Mouse (Mus musculus): ENCODE results near the gene Khdrbs1. TPM values are rescaled to one million over a fixed set of nuclear protein-coding genes. Genes with fewer than 3 reads are reported as not detected.

Gene Khdrbs1
- total RNA-seq, 1 experiment: 58.2 TPM

- H3K4me1 ChIP-seq (ENCODE audit: control insufficient read depth in 2 of 2, insufficient read depth in 2 of 2, low read length in 2 of 2, poor library complexity in 1 of 2): 0 out of 4 replicates have a peak, but pooled peaks cover 0 to 4% of the 10 kb centered on the region in 2 experiments
- H3K9me3 ChIP-seq (ENCODE audit: control insufficient read depth, insufficient read depth, low read depth, low read length): no peaks in the 10 kb centered on the region
- peaks cover 21% of the 10 kb centered on the region; the same call in 1 of the 2 replicates for H3K36me3 ChIP-seq (ENCODE audit: control insufficient read depth, insufficient read depth, low read length, poor library complexity, severe bottlenecking)
- TF ChIP-seq ZC3H11A (IDR thresholded peaks at IDR 0.05; ENCODE audit: borderline replicate concordance, low read depth, low read length) (no peak), ZNF384 (IDR thresholded peaks at IDR 0.05; ENCODE audit: low read depth, low read length) (no peak), HCFC1 (IDR thresholded peaks at IDR 0.05; ENCODE audit: borderline replicate concordance, insufficient read depth, low read length) (no peak), CHD2 (IDR thresholded peaks at IDR 0.05; ENCODE audit: low read depth, low read length) (no peak), MAFK (IDR thresholded peaks at IDR 0.05; ENCODE audit: insufficient read depth, low read depth, low read length) (no peak)
- in situ Hi-C loops (cut with MboI; ENCODE audit: low sequenced_read_pairs in 2 of 2, unreplicated experiment in 2 of 2): no loop called here
- no peak overlapping the region for H3K27ac ChIP-seq (ENCODE audit: insufficient read depth, low read depth, low read length, poor library complexity, severe bottlenecking)
- DNase-seq (ENCODE audit: low read depth, low spot score): no peak
- no peak overlapping the region for H3K4me3 ChIP-seq (ENCODE audit: insufficient read depth in 1 of 2, low read depth in 1 of 2, low read length in 2 of 2, poor library complexity in 1 of 2, severe bottlenecking in 1 of 2)
- no peak overlapping the region for H3K9ac ChIP-seq (ENCODE audit: insufficient read depth, low read depth, low read length, poor library complexity, severe bottlenecking)
Observed at GRCm38 (mm10) chr4:129684531-129684930, 57.6 kb downstream of the Khdrbs1 start.

- TF ChIP-seq HCFC1 (IDR thresholded peaks at IDR 0.05; ENCODE audit: borderline replicate concordance, insufficient read depth, low read length) (no peak), CHD2 (IDR thresholded peaks at IDR 0.05; ENCODE audit: low read depth, low read length) (no peak), ZNF384 (IDR thresholded peaks at IDR 0.05; ENCODE audit: low read depth, low read length) (no peak), ZC3H11A (IDR thresholded peaks at IDR 0.05; ENCODE audit: borderline replicate concordance, low read depth, low read length) (no peak), MAFK (IDR thresholded peaks at IDR 0.05; ENCODE audit: insufficient read depth, low read depth, low read length) (no peak)
- in situ Hi-C loops (cut with MboI; ENCODE audit: low sequenced_read_pairs in 2 of 2, unreplicated experiment in 2 of 2): no loop called here
- peaks cover 21% of the 10 kb centered on the region; the same call in 1 of the 2 replicates for H3K36me3 ChIP-seq (ENCODE audit: control insufficient read depth, insufficient read depth, low read length, poor library complexity, severe bottlenecking)
- no peaks in the 10 kb centered on the region for H3K9me3 ChIP-seq (ENCODE audit: control insufficient read depth, insufficient read depth, low read depth, low read length)
- no peak overlapping the region for H3K27ac ChIP-seq (ENCODE audit: insufficient read depth, low read depth, low read length, poor library complexity, severe bottlenecking)
- DNase-seq (ENCODE audit: low read depth, low spot score): no peak
- H3K4me1 ChIP-seq (ENCODE audit: control insufficient read depth in 2 of 2, insufficient read depth in 2 of 2, low read length in 2 of 2, poor library complexity in 1 of 2): 0 out of 4 replicates have a peak, but pooled peaks cover 0 to 4% of the 10 kb centered on the region in 2 experiments
- no peak overlapping the region for H3K4me3 ChIP-seq (ENCODE audit: insufficient read depth in 1 of 2, low read depth in 1 of 2, low read length in 2 of 2, poor library complexity in 1 of 2, severe bottlenecking in 1 of 2)
- no peak overlapping the region for H3K9ac ChIP-seq (ENCODE audit: insufficient read depth, low read depth, low read length, poor library complexity, severe bottlenecking)
Observed at GRCm38 (mm10) chr4:129683901-129684493, 58.1 kb downstream of the Khdrbs1 start.

DNA sequence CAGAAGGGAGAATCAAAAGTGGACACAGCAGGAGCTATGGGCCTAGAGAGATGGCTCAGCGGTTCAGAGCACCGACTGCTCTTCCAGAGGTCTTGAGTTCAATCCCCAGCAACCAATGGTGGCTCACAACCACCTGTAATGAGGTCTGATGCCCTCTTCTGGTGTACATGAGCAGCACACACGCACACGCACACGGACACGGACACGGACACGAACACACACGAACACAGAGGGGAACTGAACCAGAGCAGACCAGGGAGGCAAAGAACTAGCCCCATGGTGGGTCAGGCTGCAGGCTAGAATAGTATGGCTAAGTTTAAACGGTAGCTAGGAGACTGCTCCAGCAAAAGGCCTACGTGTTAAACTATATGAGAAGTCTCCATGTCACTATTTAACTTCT, 60.3 kb downstream of the Khdrbs1 start:
- TF ChIP-seq MAFK (IDR thresholded peaks at IDR 0.05; ENCODE audit: insufficient read depth, low read depth, low read length) (no peak), CHD2 (IDR thresholded peaks at IDR 0.05; ENCODE audit: low read depth, low read length) (no peak), ZC3H11A (IDR thresholded peaks at IDR 0.05; ENCODE audit: borderline replicate concordance, low read depth, low read length) (no peak), HCFC1 (IDR thresholded peaks at IDR 0.05; ENCODE audit: borderline replicate concordance, insufficient read depth, low read length) (no peak), ZNF384 (IDR thresholded peaks at IDR 0.05; ENCODE audit: low read depth, low read length) (no peak)
- Histone ChIP-seq H3K4me3 (ENCODE audit: insufficient read depth in 1 of 2, low read depth in 1 of 2, low read length in 2 of 2, poor library complexity in 1 of 2, severe bottlenecking in 1 of 2) (no peak overlapping the region), H3K27ac (ENCODE audit: insufficient read depth, low read depth, low read length, poor library complexity, severe bottlenecking) (no peak overlapping the region), H3K4me1 (ENCODE audit: control insufficient read depth in 2 of 2, insufficient read depth in 2 of 2, low read length in 2 of 2, poor library complexity in 1 of 2) (peaks cover 0 to 7% of the 10 kb centered on the region in 2 experiments; a peak in 1 of 4 replicates), H3K9ac (ENCODE audit: insufficient read depth, low read depth, low read length, poor library complexity, severe bottlenecking) (no peak overlapping the region), H3K9me3 (ENCODE audit: control insufficient read depth, insufficient read depth, low read depth, low read length) (no peaks in the 10 kb centered on the region), H3K36me3 (ENCODE audit: control insufficient read depth, insufficient read depth, low read length, poor library complexity, severe bottlenecking) (peaks cover 27% of the 10 kb centered on the region; the same call in 1 of the 2 replicates)
- DNase-seq (ENCODE audit: low read depth, low spot score): no peak
- in situ Hi-C loops (cut with MboI; ENCODE audit: low sequenced_read_pairs in 2 of 2, unreplicated experiment in 2 of 2): no loop called here

- Histone ChIP-seq H3K4me1 (ENCODE audit: control insufficient read depth in 2 of 2, insufficient read depth in 2 of 2, low read length in 2 of 2, poor library complexity in 1 of 2) (0 out of 4 replicates have a peak, but pooled peaks cover 0 to 1% of the 10 kb centered on the region in 2 experiments), H3K27ac (ENCODE audit: insufficient read depth, low read depth, low read length, poor library complexity, severe bottlenecking) (no peak overlapping the region), H3K4me3 (ENCODE audit: insufficient read depth in 1 of 2, low read depth in 1 of 2, low read length in 2 of 2, poor library complexity in 1 of 2, severe bottlenecking in 1 of 2) (peak overlapping the region; percentile 84 to 99), H3K9me3 (ENCODE audit: control insufficient read depth, insufficient read depth, low read depth, low read length) (no peaks in the 10 kb centered on the region), H3K36me3 (ENCODE audit: control insufficient read depth, insufficient read depth, low read length, poor library complexity, severe bottlenecking) (peaks cover 3% of the 10 kb centered on the region; the same call in 1 of the 2 replicates), H3K9ac (ENCODE audit: insufficient read depth, low read depth, low read length, poor library complexity, severe bottlenecking) (peak overlapping the region; percentile 42; the same call in 1 of the 2 replicates)
- TF ChIP-seq HCFC1 (IDR thresholded peaks at IDR 0.05; ENCODE audit: borderline replicate concordance, insufficient read depth, low read length) (no peak), MAFK (IDR thresholded peaks at IDR 0.05; ENCODE audit: insufficient read depth, low read depth, low read length) (no peak), ZC3H11A (IDR thresholded peaks at IDR 0.05; ENCODE audit: borderline replicate concordance, low read depth, low read length) (no peak), ZNF384 (IDR thresholded peaks at IDR 0.05; ENCODE audit: low read depth, low read length) (no peak), CHD2 (IDR thresholded peaks at IDR 0.05; ENCODE audit: low read depth, low read length) (no peak)
- DNase-seq (ENCODE audit: low read depth, low spot score): no peak
- in situ Hi-C loops (cut with MboI; ENCODE audit: low sequenced_read_pairs in 2 of 2, unreplicated experiment in 2 of 2): no loop called here
Observed at GRCm38 (mm10) chr4:129672878-129673449, 69.1 kb downstream of the Khdrbs1 start.
